Mouse (Mus musculus) erythroblast, embryonic 14.5 days (primary cell): Measurements from ENCODE around the gene Fkbp2.

Experiments used
- GATA1 ChIP-seq: IDR thresholded peaks from 2 replicates; pipeline ENCODE4 v1.6.1; 2012; ENCODE audit warnings: low read length, inconsistent platforms, mixed read lengths
- TAL1 ChIP-seq: IDR thresholded peaks from 3 replicates; pipeline ENCODE4 v1.6.1; 2012; ENCODE audit warnings: low read length, inconsistent platforms, mixed read lengths

DNA sequence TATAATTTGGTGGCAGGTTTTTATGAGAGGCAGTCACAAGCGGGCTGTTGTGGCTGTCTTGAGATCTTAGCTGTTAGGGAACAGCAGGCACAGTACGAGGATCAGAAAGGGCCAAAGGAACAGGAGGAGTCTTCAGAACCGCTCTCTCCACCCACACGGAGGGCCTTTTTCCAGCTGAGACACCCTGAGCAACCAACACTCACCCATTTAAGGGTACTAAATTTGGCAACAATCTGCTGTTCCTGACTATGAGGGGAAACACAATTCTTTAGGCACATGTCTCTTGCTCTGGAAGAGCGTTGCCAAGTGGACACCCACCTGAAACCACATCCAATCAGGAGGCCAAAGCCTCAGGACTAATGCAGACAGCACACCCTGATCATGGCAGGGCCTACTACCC is 49.2 kb upstream of the Fkbp2 start:
- no peak for TF ChIP-seq GATA1
- TF ChIP-seq TAL1 = no peak
